Mouse (Mus musculus): Measurements from ENCODE around the gene Chrd. TPM values are rescaled to one million over a fixed set of nuclear protein-coding genes. Genes with fewer than 3 reads are reported as not detected.

Chrd gene
- polyA plus RNA-seq, 1 experiment from 2014 or later, result 6.3 TPM

DNA sequence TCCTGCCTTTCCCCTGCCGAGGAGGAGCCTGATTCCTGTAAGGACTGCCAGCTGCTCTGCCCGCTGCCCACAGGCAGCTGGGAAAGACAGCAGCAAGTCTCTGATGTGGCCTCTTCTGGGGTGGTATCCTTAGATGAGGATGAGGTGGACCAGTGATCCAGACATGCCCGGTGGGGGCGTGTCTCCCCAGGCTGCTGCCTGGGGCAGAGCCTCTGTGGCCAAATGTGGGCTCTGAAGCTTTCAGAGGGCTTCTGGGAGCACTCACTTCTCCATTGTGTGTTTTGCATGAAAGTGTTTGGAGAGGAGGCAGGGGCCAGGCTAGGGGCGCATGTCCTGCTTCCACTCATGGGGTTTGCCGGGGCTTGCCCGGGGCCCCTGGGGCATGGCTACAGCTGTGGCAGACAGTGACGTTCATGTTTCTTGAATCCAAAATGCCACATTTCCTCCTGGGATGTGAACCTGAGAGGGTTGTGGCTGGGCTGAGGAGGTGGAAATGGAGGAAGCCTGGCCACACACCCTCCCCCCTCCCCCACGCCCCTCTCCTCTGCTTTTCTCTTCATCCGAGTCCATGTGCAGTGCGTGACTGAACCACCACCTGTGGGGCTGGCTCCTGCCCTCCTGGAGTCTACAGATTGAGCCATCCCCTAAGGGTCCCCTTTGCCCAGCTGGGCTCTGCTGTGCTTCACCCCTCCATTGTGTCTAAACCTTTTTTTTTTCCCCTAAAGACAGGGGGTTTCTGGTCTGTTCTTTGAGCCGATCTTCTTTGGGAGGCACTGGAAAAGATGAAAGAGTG, 31.0 kb upstream of the Chrd start:
- Histone ChIP-seq H3K27ac (replicated peaks) (peak overlapping the region; percentile 59), H3K4me2 (no peak overlapping the region), H3K9me3 (no peaks in the 10 kb centered on the region), H3K36me3 (peaks cover 27% of the 10 kb centered on the region), H3K4me1 (replicated peaks) (peaks cover 21% of the 10 kb centered on the region), H3K4me3 (no peak overlapping the region), H3K27me3 (no peaks in the 10 kb centered on the region), H3K9ac (no peak overlapping the region)
- ATAC-seq (ENCODE audit: low FRiP score, low read depth), result peak; percentile 9; the same call in 1 of the 2 replicates
- WGBS, result 14% methylated on average over 12 of the region's 12 CpGs

GRCm38 (mm10) chr16:20702522-20702893, 30.4 kb upstream of the Chrd start:
- Histone ChIP-seq H3K36me3 (peaks cover 31% of the 10 kb centered on the region), H3K4me2 (no peak overlapping the region), H3K9ac (no peak overlapping the region), H3K4me3 (no peak overlapping the region), H3K4me1 (replicated peaks) (peaks cover 17% of the 10 kb centered on the region), H3K9me3 (no peaks in the 10 kb centered on the region), H3K27me3 (no peaks in the 10 kb centered on the region), H3K27ac (replicated peaks) (peak overlapping the region; percentile 59)
- ATAC-seq (ENCODE audit: low FRiP score, low read depth), result peak; percentile 64
- 5% methylated on average over 8 of the region's 8 CpGs for WGBS

DNA sequence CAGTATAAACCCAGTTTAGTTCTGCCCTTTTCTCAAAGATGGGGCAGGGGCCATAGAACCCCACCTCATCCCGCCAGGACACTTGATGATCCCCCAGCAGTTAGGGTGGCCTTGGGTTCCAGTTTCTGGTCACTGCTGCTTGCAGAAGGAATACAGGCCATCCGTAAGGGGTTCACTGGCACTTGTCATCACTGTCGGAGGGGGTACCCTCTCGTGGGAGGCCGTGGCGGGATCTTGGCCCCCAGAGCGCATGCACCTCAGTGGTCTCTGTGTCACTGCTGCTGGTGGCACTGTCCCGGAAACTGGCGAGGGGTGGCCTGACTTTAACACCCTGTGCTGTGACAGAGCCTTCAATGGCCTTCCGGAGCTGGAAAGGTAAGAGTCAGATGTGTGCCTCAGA, 29.9 kb upstream of the Chrd start:
- Histone ChIP-seq H3K4me3 (no peak overlapping the region), H3K27me3 (no peaks in the 10 kb centered on the region), H3K27ac (replicated peaks) (no peak overlapping the region), H3K4me2 (no peak overlapping the region), H3K9me3 (no peaks in the 10 kb centered on the region), H3K36me3 (peaks cover 36% of the 10 kb centered on the region), H3K4me1 (replicated peaks) (peaks cover 16% of the 10 kb centered on the region), H3K9ac (no peak overlapping the region)
- WGBS, result 94% methylated on average over 10 of the region's 10 CpGs
- ATAC-seq (ENCODE audit: low FRiP score, low read depth), result no peak

DNA sequence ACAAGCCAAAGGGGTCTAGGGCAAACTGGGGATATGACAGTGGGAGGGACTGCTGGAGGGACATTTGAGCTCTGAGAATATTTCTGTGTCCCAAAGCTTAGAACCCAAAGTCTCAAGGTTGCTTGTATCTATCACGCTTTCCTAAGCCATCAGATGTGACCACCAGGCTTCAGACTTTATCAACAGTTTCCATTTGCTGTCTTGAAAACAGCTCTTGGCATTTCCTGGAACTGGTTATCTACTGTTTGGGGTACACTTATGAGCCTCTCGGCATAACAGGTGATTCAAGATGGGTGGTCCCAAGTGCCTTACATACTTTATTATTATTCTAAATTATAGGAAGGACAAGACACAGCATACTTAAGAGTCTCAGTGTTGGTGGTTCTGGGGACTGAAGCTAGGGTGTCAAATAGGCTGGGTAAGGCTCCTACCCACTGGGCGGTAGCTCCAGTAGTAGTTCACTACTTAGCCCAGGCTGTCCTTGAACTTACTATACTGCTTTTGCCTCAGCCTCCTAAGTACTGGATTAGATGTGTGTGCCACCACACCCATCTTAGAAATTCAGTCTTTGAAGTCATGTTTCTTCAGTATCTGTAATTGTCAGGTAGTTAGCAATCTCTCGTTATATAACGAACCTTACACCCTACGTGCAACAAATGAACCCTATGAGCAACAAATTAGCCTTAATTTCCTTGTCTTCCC, 29.1 kb upstream of the Chrd start:
- ATAC-seq (ENCODE audit: low FRiP score, low read depth), result no peak
- no peak overlapping the region for H3K4me3 ChIP-seq
- H3K4me1 ChIP-seq (replicated peaks), result peaks cover 16% of the 10 kb centered on the region
- no peak overlapping the region for H3K9ac ChIP-seq
- no peaks in the 10 kb centered on the region for H3K9me3 ChIP-seq
- 90% methylated on average over 6 of the region's 6 CpGs for WGBS
- no peak overlapping the region for H3K27ac ChIP-seq (replicated peaks)
- H3K36me3 ChIP-seq, result peaks cover 32% of the 10 kb centered on the region
- H3K27me3 ChIP-seq, result no peaks in the 10 kb centered on the region
- no peak overlapping the region for H3K4me2 ChIP-seq

GRCm38 (mm10) chr16:20705786-20706185, 27.1 kb upstream of the Chrd start:
- no peak overlapping the region for H3K27ac ChIP-seq (replicated peaks)
- no peak for ATAC-seq (ENCODE audit: low FRiP score, low read depth)
- no peak overlapping the region for H3K4me2 ChIP-seq
- 65% methylated on average over 3 of the region's 3 CpGs for WGBS
- no peak overlapping the region for H3K9ac ChIP-seq
- H3K9me3 ChIP-seq, result no peaks in the 10 kb centered on the region
- peaks cover 24% of the 10 kb centered on the region for H3K36me3 ChIP-seq
- peaks cover 16% of the 10 kb centered on the region for H3K4me1 ChIP-seq (replicated peaks)
- no peaks in the 10 kb centered on the region for H3K27me3 ChIP-seq
- no peak overlapping the region for H3K4me3 ChIP-seq

DNA sequence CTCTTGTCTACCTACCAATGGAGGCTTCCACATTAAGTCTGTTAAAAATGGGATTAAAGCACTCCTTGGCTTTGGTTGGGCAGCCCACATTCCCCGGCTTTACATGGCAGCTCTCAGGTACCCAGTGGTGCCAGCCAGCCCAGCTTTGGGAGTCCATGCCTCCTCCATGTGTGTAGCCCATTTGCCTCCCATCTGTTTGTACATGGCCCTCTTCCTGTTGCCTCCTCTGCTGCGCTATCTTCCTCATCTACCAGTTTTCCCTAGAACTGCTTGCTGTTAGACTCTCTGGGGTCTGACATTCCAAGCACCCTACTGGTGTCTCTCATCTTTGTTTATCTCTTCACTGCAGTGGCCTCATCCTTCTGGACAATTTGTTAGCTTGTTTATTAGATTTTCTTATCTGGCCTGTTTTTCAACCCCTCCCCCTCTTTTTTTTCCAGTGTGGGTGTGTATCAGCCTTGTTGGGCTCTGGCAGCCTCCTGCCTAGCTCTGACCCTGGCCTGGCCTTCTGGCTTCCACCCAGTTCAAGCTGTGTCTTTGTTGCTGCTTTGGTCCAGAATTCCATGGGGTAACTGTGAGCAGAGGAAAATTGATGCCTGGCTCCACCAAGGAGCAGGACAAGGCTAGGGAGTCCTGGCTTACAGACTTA, 26.4 kb upstream of the Chrd start:
- ATAC-seq (ENCODE audit: low FRiP score, low read depth), result no peak
- Histone ChIP-seq H3K4me2 (no peak overlapping the region), H3K27me3 (no peaks in the 10 kb centered on the region), H3K9me3 (no peaks in the 10 kb centered on the region), H3K9ac (no peak overlapping the region), H3K36me3 (peaks cover 29% of the 10 kb centered on the region), H3K4me3 (no peak overlapping the region), H3K4me1 (replicated peaks) (peaks cover 12% of the 10 kb centered on the region), H3K27ac (replicated peaks) (no peak overlapping the region)
- 83% methylated on average over 2 of the region's 2 CpGs for WGBS

- Histone ChIP-seq H3K27me3 (no peaks in the 10 kb centered on the region), H3K4me1 (replicated peaks) (peaks cover under 1% of the 10 kb centered on the region), H3K9me3 (no peaks in the 10 kb centered on the region), H3K36me3 (peaks cover 34% of the 10 kb centered on the region), H3K4me2 (no peak overlapping the region), H3K4me3 (no peak overlapping the region), H3K27ac (replicated peaks) (no peak overlapping the region), H3K9ac (no peak overlapping the region)
- WGBS, result 92% methylated on average over 21 of the region's 21 CpGs
- peak; percentile 19; the same call in 1 of the 2 replicates for ATAC-seq (ENCODE audit: low FRiP score, low read depth)
These were observed 24.5 kb upstream of the Chrd start for GRCm38 (mm10) chr16:20708220-20708938.

- Histone ChIP-seq H3K27me3 (no peaks in the 10 kb centered on the region), H3K36me3 (peaks cover 33% of the 10 kb centered on the region), H3K9ac (no peak overlapping the region), H3K27ac (replicated peaks) (no peak overlapping the region), H3K4me2 (no peak overlapping the region), H3K9me3 (no peaks in the 10 kb centered on the region), H3K4me1 (replicated peaks) (peaks cover 8% of the 10 kb centered on the region), H3K4me3 (no peak overlapping the region)
- 73% methylated on average over 19 of the region's 19 CpGs for WGBS
- peak; percentile 31 for ATAC-seq (ENCODE audit: low FRiP score, low read depth)
These were observed 23.8 kb upstream of the Chrd start for GRCm38 (mm10) chr16:20708939-20709734.

- H3K9ac ChIP-seq, result no peak overlapping the region
- WGBS, result 94% methylated on average over 11 of the region's 11 CpGs
- no peak overlapping the region for H3K4me3 ChIP-seq
- no peak overlapping the region for H3K4me2 ChIP-seq
- H3K4me1 ChIP-seq (replicated peaks), result peaks cover 20% of the 10 kb centered on the region
- no peak for ATAC-seq (ENCODE audit: low FRiP score, low read depth)
- no peaks in the 10 kb centered on the region for H3K27me3 ChIP-seq
- peaks cover 33% of the 10 kb centered on the region for H3K36me3 ChIP-seq
- no peak overlapping the region for H3K27ac ChIP-seq (replicated peaks)
- H3K9me3 ChIP-seq, result no peaks in the 10 kb centered on the region
These were observed 22.6 kb upstream of the Chrd start for GRCm38 (mm10) chr16:20710370-20710769.

DNA sequence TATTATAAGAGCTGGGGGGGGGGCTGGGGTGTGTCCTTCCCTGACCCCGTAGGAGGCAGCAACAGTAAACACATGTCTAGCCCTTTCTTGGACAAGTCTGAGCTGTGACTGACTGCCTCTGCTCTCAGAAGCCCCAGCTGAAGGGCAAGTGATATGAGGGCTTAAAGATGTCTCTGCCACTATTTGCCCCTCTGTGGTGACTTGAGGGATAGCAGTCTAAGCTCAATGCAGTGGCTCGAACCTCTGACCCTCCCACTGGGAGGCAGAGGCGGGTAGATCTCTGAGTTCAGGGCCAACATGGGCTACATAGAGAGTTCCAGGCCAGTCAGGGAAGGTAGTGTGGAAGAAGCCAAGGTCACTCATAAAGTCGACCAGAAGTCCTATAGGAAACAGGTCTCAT, 22.1 kb upstream of the Chrd start:
- WGBS, result 87% methylated on average over 4 of the region's 4 CpGs

GRCm38 (mm10) chr16:20712190-20712589, 20.7 kb upstream of the Chrd start:
- WGBS, result 84% methylated on average over 9 of the region's 9 CpGs
- H3K36me3 ChIP-seq, result peaks cover 27% of the 10 kb centered on the region
- ATAC-seq (ENCODE audit: low FRiP score, low read depth), result no peak

More for the DNA sequence above, 22.1 kb upstream of the Chrd start:
- Histone ChIP-seq H3K9ac (no peak overlapping the region), H3K9me3 (no peaks in the 10 kb centered on the region), H3K27ac (replicated peaks) (no peak overlapping the region), H3K4me2 (no peak overlapping the region), H3K4me3 (no peak overlapping the region), H3K36me3 (peaks cover 30% of the 10 kb centered on the region), H3K4me1 (replicated peaks) (peaks cover 23% of the 10 kb centered on the region), H3K27me3 (no peaks in the 10 kb centered on the region)
- ATAC-seq (ENCODE audit: low FRiP score, low read depth), result no peak

More at GRCm38 (mm10) chr16:20712190-20712589, 20.7 kb upstream of the Chrd start:
- Histone ChIP-seq H3K4me3 (no peak overlapping the region), H3K9ac (no peak overlapping the region), H3K4me2 (no peak overlapping the region), H3K27ac (replicated peaks) (no peak overlapping the region), H3K9me3 (no peaks in the 10 kb centered on the region), H3K27me3 (no peaks in the 10 kb centered on the region), H3K4me1 (replicated peaks) (peaks cover 28% of the 10 kb centered on the region)

Measured in hindbrain, embryonic 15.5 days (tissue).